15 mouse cellular contexts compared by ENCODE assay signal in the genomic region with DNA sequence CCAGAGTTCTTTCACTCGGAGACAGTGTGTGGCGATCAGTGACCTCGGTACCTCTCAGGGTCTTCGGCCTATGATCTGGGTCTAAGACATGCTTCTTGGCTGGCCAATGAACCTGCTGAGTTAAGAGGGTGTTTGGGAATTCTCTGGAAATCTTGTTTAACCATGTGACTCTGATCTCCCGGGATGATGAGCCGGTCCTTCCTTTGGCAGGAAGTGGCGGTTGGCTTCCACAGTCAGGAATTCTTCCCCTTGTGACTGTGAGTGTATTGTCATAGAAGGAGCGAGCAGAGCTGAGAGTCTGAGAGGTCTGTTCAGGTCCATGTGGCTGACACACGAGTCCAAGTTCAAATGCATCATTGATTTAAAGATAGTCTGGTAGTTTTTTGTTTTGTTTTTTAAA. TPM values are rescaled to one million over a fixed set of nuclear protein-coding genes. Genes with fewer than 3 reads are reported as not detected.
A peak's percentile ranks its signal among the peaks of the same experiment; 100 is the strongest.
DNase-seq lines count a peak whose midpoint lies in the region; ATAC-seq and TF ChIP-seq lines count a peak whose summit lies in the region.
"Had no signal": no experiment of that assay in that cellular context is flagged by ENCODE, and none has a peak within 500 bp of the region (broad histone marks: within the 10 kb centered on the region; RNA-seq: fewer than 3 reads in every experiment).

No protein-coding gene starts in this region.

- ATAC-seq in erythroblast, adult 5-6 weeks (replicated peaks; ENCODE audit: low FRiP score, poor library complexity, severe bottlenecking): no peak
- no peak for ATAC-seq in midbrain, embryonic 16.5 days
- ATAC-seq: liver, postnatal 0 days had no signal

- no peak for DNase-seq in liver, adult 2 months (ENCODE audit: extremely low read depth, low read depth, low spot score)
- no peak for DNase-seq in liver
- DNase-seq in heart, adult 8-10 months (ENCODE audit: low spot score): peak; percentile 72
- peak; percentile 56 for DNase-seq in kidney, postnatal 14 days
- no peak for DNase-seq in cerebellum, adult 11 months
- no peak for DNase-seq in layer of hippocampus, postnatal 25 days (ENCODE audit: extremely low spot score in 1 of 2, low spot score in 1 of 2)
- DNase-seq: cerebellum, adult 11-12 months; liver, postnatal 0 days; retina, postnatal 1 day had no signal

- H3K36me3 ChIP-seq in liver, adult 2 months (ENCODE audit: control insufficient read depth, insufficient read depth, low read length): no peaks in the 10 kb centered on the region
- no peaks in the 10 kb centered on the region for H3K36me3 ChIP-seq in midbrain, embryonic 16.5 days (ENCODE audit: control insufficient read depth, insufficient read depth, low read length)
- H3K36me3 ChIP-seq: embryonic facial prominence, embryonic 10.5 days; stomach, embryonic 15.5 days had no signal

- 0 out of 2 replicates have a peak, but pooled peaks cover 7% of the 10 kb centered on the region for H3K4me1 ChIP-seq in liver, adult 2 months (ENCODE audit: control insufficient read depth, insufficient read depth, low read length)
- H3K4me1 ChIP-seq in midbrain, embryonic 16.5 days (ENCODE audit: control insufficient read depth, insufficient read depth, low read length): peaks cover 14% of the 10 kb centered on the region

- TF ChIP-seq POLR2A in liver, adult 2 months (IDR thresholded peaks at IDR 0.05; ENCODE audit: extremely low read depth, insufficient read depth, low read length): no peak

- H3K27me3 ChIP-seq in liver, adult 2 months (ENCODE audit: control insufficient read depth, insufficient read depth, low read length): no peaks in the 10 kb centered on the region
- H3K27me3 ChIP-seq in midbrain, embryonic 16.5 days (ENCODE audit: control insufficient read depth, insufficient read depth, low read depth, low read length): no peaks in the 10 kb centered on the region; the same call in none of the 2 replicates
- H3K27me3 ChIP-seq: CH12.LX; stomach, embryonic 15.5 days had no signal

- 72% methylated on average over 9 of the region's 9 CpGs for WGBS in liver, adult 2 months
- WGBS in midbrain, embryonic 16.5 days: 75% methylated on average over 9 of the region's 9 CpGs

- no peak overlapping the region for H3K4me2 ChIP-seq in midbrain, embryonic 16.5 days (ENCODE audit: low read length)
- H3K4me2 ChIP-seq: stomach, embryonic 15.5 days had no signal

- peak overlapping the region; percentile 56; the same call in 1 of the 2 replicates for H3K27ac ChIP-seq in liver, adult 2 months (replicated peaks; ENCODE audit: insufficient read depth, low read depth, low read length)
- H3K27ac ChIP-seq in midbrain, embryonic 16.5 days (ENCODE audit: low read length): no peak overlapping the region
- H3K27ac ChIP-seq: stomach, embryonic 15.5 days had no signal

- no peak overlapping the region for H3K9ac ChIP-seq in liver, adult 2 months (ENCODE audit: low read depth, low read length)
- no peak overlapping the region for H3K9ac ChIP-seq in midbrain, embryonic 16.5 days (ENCODE audit: low read depth, low read length)
- H3K9ac ChIP-seq: liver, postnatal 0 days; stomach, embryonic 15.5 days had no signal

- H3K4me3 ChIP-seq in liver, adult 2 months (ENCODE audit: insufficient read depth, low read depth, low read length): no peak overlapping the region
- H3K4me3 ChIP-seq in midbrain, embryonic 16.5 days (ENCODE audit: low read depth, low read length): no peak overlapping the region
- H3K4me3 ChIP-seq: embryonic facial prominence, embryonic 10.5 days; stomach, embryonic 15.5 days had no signal

- no peaks in the 10 kb centered on the region for H3K9me3 ChIP-seq in midbrain, embryonic 16.5 days (replicated peaks; ENCODE audit: control insufficient read depth, low read length, poor library complexity, severe bottlenecking)
- H3K9me3 ChIP-seq: embryonic facial prominence, embryonic 10.5 days; stomach, embryonic 15.5 days had no signal

- TF ChIP-seq CTCF in liver, adult 2 months (IDR thresholded peaks at IDR 0.05; ENCODE audit: low read depth, low read length): no peak

- H3K79me2 ChIP-seq in liver, adult 2 months (ENCODE audit: control insufficient read depth, insufficient read depth, low read length): no peaks in the 10 kb centered on the region

RNA-seq across cellular contexts. Expression of gene Rfx8, which starts 37.4 kb away (rescaled TPM):
- total RNA-seq in liver, adult 2 months (2014; rRNA removed): 0.09 TPM in 1 of 2 replicates, not detected in the other
- 0.04 TPM in 1 of 2 replicates, not detected in the other for polyA plus RNA-seq in liver, adult 2 months (2012; rRNA removed)
- under 1 TPM; 0.16 to 0.23 (median 0.19) TPM for total RNA-seq in heart, adult 8-10 months (2022)
- total RNA-seq in erythroblast, adult 5-6 weeks (2015; ENCODE audit: low replicate concordance): not detected in 2 replicates
- total RNA-seq in erythroblast, adult 5-6 weeks (2017; ENCODE audit: low replicate concordance): not detected in 2 replicates
- total RNA-seq in layer of hippocampus, postnatal 25 days (2021): under 1 TPM; 0.19 to 0.54 TPM
- polyA plus RNA-seq in midbrain, embryonic 16.5 days (2015; fragmentation: Nextera tagmentation; extraction: Ambion mirVana): 0.15 and 0.40 TPM in 2 replicates
- total RNA-seq: CH12.LX; left cerebral cortex, postnatal 10 days had no signal
- polyA plus RNA-seq: liver, postnatal 0 days had no signal

RNA-seq across cellular contexts. Expression of gene Gm3646, which starts 46.9 kb away (rescaled TPM):
- total RNA-seq in liver, adult 2 months (2014; rRNA removed): not detected in 2 replicates
- not detected in 2 replicates for polyA plus RNA-seq in liver, adult 2 months (2012; rRNA removed)
- 10 to 100 TPM in 2 of 4 experiments, 1 to 10 TPM in 2; 7.6 to 12.8 (median 10.7) TPM for total RNA-seq in heart, adult 8-10 months (2022)
- total RNA-seq in erythroblast, adult 5-6 weeks (2015; ENCODE audit: low replicate concordance): not detected in 2 replicates
- total RNA-seq in erythroblast, adult 5-6 weeks (2017; ENCODE audit: low replicate concordance): not detected in 2 replicates
- not detected for total RNA-seq in layer of hippocampus, postnatal 25 days (2021)
- polyA plus RNA-seq in midbrain, embryonic 16.5 days (2015; fragmentation: Nextera tagmentation; extraction: Ambion mirVana): not detected in 2 replicates
- total RNA-seq: CH12.LX; left cerebral cortex, postnatal 10 days had no signal
- polyA plus RNA-seq: embryonic facial prominence, embryonic 10.5 days; liver, postnatal 0 days had no signal

Comparison
In these comparisons a context has a peak if more than half of its experiments do, and no peak if none do; other contexts are left out.
1. DNase-seq: peak in heart, adult 8-10 months (single experiment) and kidney, postnatal 14 days (single experiment); none in liver, adult 2 months (single experiment), liver (single experiment), cerebellum, adult 11 months (single experiment) and layer of hippocampus, postnatal 25 days (0 of 2).